Mouse (Mus musculus) forebrain, embryonic 14.5 days (tissue): ENCODE results near the gene Slc31a1. TPM values are rescaled to one million over a fixed set of nuclear protein-coding genes. Genes with fewer than 3 reads are reported as not detected.

ENCODE experiments used
- ATAC-seq: fragments of 200-750 bp; cut with Nextera tagmentation; 2 replicates; pipeline ENCODE4 v1.8.0; 2017; ENCODE audit warnings: mild to moderate bottlenecking, moderate library complexity
- DNase-seq: peaks from one replicate; pipeline ENCODE4 v3.0.0-alpha.2; 2015; ENCODE audit warnings: low spot score
- H3K27ac ChIP-seq: fragments of 300-500 bp; sonication (generic); 2 replicates; pipeline ENCODE4 v1.5.1; 2014; ENCODE audit warnings: low read depth, mild to moderate bottlenecking, control low read depth, low read length, moderate library complexity
- H3K27me3 ChIP-seq: fragments of 300-500 bp; sonication (generic); replicated peaks from 2 replicates; pipeline ENCODE4 v1.6.1; 2014; ENCODE audit warnings: low read length, control low read depth, mixed read lengths; ENCODE audit not compliant: control insufficient read depth, insufficient read depth
- H3K36me3 ChIP-seq: fragments of 300-500 bp; sonication (generic); 2 replicates; pipeline ENCODE4 v1.6.1; 2014; ENCODE audit warnings: low read length, control low read depth; ENCODE audit not compliant: control insufficient read depth, insufficient read depth
- H3K4me1 ChIP-seq: fragments of 300-500 bp; sonication (generic); 2 replicates; pipeline ENCODE4 v1.6.1; 2014; ENCODE audit warnings: antibody characterized with exemption, low read length, control low read depth; ENCODE audit not compliant: control insufficient read depth, insufficient read depth
- H3K4me2 ChIP-seq: fragments of 300-500 bp; sonication (generic); 2 replicates; pipeline ENCODE4 v1.6.1; 2014; ENCODE audit warnings: mild to moderate bottlenecking, control low read depth, low read length
- H3K4me3 ChIP-seq: fragments of 300-500 bp; sonication (generic); 2 replicates; pipeline ENCODE4 v1.5.1; 2014; ENCODE audit warnings: low read depth, low read length, control low read depth
- H3K9ac ChIP-seq: fragments of 300-500 bp; sonication (generic); 2 replicates; pipeline ENCODE4 v1.6.1; 2014; ENCODE audit warnings: mild to moderate bottlenecking, low read length, control low read depth, moderate library complexity
- H3K9me3 ChIP-seq: fragments of 300-500 bp; sonication (generic); replicated peaks from 2 replicates; pipeline ENCODE4 v1.6.1; 2016; ENCODE audit warnings: low read length, control low read depth, mixed read lengths; ENCODE audit not compliant: control insufficient read depth
- WGBS: fragments of 180-500 bp; shearing (Covaris S2); extraction: QIAGEN DNeasy Blood & Tissue Kit; methylation state at CpG from one replicate; pipeline ENCODE4 v1.1.7; 2014; 5-methylcytosine and 5-hydroxymethylcytosine counted together
- polyA plus RNA-seq: library from polyadenylated mRNA; unstranded; fragments of >200 nt; fragmentation: Nextera tagmentation; extraction: Ambion mirVana; gene quantifications from 2 replicates; pipeline ENCODE4 v1.2.1, GENCODE M21; 2014

Slc31a1 gene
- polyA plus RNA-seq, result 43.9 and 44.9 TPM in 2 replicates

DNA sequence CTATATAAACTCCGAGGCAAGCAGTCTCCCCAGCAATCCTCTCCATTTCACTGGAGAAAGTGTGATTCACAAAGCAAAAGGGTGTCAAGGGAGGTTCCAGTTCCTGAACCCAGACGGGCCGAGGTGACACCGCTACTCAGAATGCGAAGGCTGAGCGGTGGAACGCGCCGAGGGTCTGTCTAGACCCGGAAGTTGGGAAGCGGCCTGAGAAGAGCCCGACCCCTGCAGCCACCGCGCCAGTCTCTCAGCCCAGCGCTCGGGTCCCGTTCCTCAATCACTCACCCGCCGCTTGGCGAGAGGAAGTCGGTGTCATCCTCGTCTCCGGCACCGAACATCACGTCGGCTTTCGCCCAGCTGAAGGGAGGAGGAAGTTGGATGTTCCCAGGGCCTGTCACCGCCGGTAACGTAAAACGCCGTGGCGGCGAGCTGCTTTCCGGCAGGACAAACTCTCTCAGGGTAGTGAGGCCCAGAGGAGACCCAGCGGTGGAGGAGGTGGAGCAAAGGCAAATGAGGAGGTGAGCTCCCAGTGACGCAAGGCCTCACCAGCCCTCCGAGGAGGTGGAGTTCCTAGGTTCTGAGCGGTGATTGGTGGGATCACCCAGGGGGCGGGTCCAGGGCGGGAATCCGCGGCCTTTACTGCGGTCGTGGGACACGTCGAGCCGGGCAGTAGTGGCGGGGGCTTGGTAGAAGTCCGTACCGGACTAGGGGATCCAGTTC lies at the start of gene Slc31a1, which contains the start of gene Fkbp15:
Gene Slc31a1, plus strand, starts transcription at position 640 of the 717 bp plus-strand sequence.
Gene Fkbp15, minus strand, starts transcription at position 461 of the 717 bp plus-strand sequence.
- peak within 1 kb of the TSS; percentile 76 for H3K9ac ChIP-seq
- H3K36me3 ChIP-seq, result no peaks in the 10 kb centered on the region
- peak within 1 kb of the TSS; percentile 73 for H3K4me3 ChIP-seq
- H3K4me2 ChIP-seq, result peak within 1 kb of the TSS; percentile 79
- DNase-seq (peak; percentile 99), ATAC-seq (peak; percentile 100)
- no peaks in the 10 kb centered on the region for H3K27me3 ChIP-seq
- H3K4me1 ChIP-seq, result peaks cover 11% of the 10 kb centered on the region
- H3K27ac ChIP-seq, result peak within 1 kb of the TSS; percentile 56; the same call in 1 of the 2 replicates
- no peaks in the 10 kb centered on the region for H3K9me3 ChIP-seq
- WGBS, result under 1% methylated on average over 51 of the region's 51 CpGs

- H3K9me3 ChIP-seq, result no peaks in the 10 kb centered on the region
- H3K9ac ChIP-seq, result no peak overlapping the region
- no peak for ATAC-seq
- no peak overlapping the region for H3K4me3 ChIP-seq
- 90% methylated on average over 2 of the region's 2 CpGs for whole genome bisulfite sequencing
- H3K4me1 ChIP-seq, result no peaks in the 10 kb centered on the region
- no peak for DNase-seq
- H3K4me2 ChIP-seq, result no peak overlapping the region
- H3K27ac ChIP-seq, result no peak overlapping the region
- H3K27me3 ChIP-seq, result no peaks in the 10 kb centered on the region
- peaks cover 31% of the 10 kb centered on the region for H3K36me3 ChIP-seq
Measured at GRCm38 (mm10) chr4:62312821-62313220, 47.7 kb upstream of the Slc31a1 start.

GRCm38 (mm10) chr4:62313641-62314211 lies 46.8 kb upstream of the Slc31a1 start:
- Histone ChIP-seq H3K27ac (no peak overlapping the region), H3K27me3 (no peaks in the 10 kb centered on the region), H3K9me3 (no peaks in the 10 kb centered on the region), H3K9ac (no peak overlapping the region), H3K4me3 (no peak overlapping the region), H3K4me1 (no peaks in the 10 kb centered on the region), H3K36me3 (peaks cover 30% of the 10 kb centered on the region), H3K4me2 (no peak overlapping the region)
- no peak for ATAC-seq
- DNase-seq, result no peak
- 92% methylated on average over 9 of the region's 9 CpGs for WGBS

DNA sequence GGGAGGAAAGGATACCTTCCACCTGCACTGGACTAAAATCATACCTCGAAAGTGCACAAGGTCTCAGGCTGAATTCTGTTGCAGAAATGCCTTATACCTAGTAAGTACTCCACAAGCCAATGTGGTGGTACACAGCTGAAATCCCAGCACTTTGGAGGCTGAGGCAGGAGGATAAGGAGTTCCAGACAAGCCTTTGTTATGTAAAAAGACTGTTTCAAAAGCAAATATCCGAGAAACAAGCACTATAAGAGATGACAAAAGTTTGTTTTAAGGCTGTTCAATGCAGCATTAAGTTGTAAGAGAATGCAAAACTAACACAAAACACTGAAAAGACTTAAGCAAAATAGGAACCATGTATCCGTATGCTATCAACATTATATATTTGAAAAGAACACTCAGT lies 46.0 kb upstream of the Slc31a1 start:
- Histone ChIP-seq H3K4me2 (no peak overlapping the region), H3K36me3 (peaks cover 33% of the 10 kb centered on the region), H3K9me3 (no peaks in the 10 kb centered on the region), H3K9ac (no peak overlapping the region), H3K4me3 (no peak overlapping the region), H3K4me1 (no peaks in the 10 kb centered on the region), H3K27ac (no peak overlapping the region), H3K27me3 (no peaks in the 10 kb centered on the region)
- 75% methylated on average over 3 of the region's 3 CpGs for whole genome bisulfite sequencing
- ATAC-seq (no peak), DNase-seq (no peak)

- DNase-seq (no peak), ATAC-seq (no peak)
- Histone ChIP-seq H3K36me3 (peaks cover 45% of the 10 kb centered on the region), H3K4me2 (no peak overlapping the region), H3K9ac (no peak overlapping the region), H3K27me3 (no peaks in the 10 kb centered on the region), H3K4me1 (no peaks in the 10 kb centered on the region), H3K4me3 (no peak overlapping the region), H3K27ac (no peak overlapping the region), H3K9me3 (no peaks in the 10 kb centered on the region)
- WGBS, result 80% methylated on average over 2 of the region's 2 CpGs
Measured at GRCm38 (mm10) chr4:62316456-62316855, 44.1 kb upstream of the Slc31a1 start.

DNA sequence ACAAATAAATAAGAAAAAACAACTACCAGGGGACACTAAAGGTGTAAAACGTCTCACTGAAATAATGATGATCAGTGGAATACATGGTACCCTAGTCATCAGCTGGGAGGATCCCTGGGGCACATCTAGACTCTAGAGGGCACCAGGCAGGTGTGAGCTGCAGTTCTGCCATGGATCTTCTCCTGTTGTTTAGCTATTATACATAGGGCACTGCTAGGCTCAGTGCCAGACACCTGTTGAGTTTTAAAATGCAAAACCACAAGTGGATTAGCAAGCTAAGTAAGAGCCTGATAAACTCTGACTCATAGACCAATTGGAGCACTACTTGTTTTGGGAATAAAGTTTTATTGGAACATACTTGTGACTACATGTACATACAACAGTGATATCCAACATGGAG lies 42.2 kb upstream of the Slc31a1 start:
- Histone ChIP-seq H3K27ac (no peak overlapping the region), H3K9me3 (no peaks in the 10 kb centered on the region), H3K27me3 (no peaks in the 10 kb centered on the region), H3K4me1 (no peaks in the 10 kb centered on the region), H3K4me2 (no peak overlapping the region), H3K4me3 (no peak overlapping the region), H3K9ac (no peak overlapping the region), H3K36me3 (peaks cover 47% of the 10 kb centered on the region)
- DNase-seq (no peak), ATAC-seq (no peak)
- WGBS, result 78% methylated on average over 1 of the region's 1 CpGs

DNA sequence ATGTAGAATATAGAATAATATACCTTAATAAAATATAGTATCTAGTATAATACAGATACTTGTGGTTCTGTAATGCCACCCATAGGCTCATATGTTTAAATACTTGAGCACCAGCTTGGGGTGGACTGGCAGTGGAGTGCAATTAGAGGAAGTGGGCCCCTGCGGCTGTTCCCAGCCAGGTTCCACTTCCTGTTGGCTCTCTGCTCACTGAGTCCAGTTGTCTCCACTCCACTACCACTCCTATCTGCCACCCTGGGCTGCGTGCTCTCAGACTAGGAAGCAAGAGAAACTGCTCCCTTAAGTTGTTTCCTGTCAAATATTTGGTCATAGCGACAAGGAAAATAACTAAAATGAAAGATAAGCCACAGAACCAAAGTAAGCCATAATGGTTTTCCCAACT lies 37.8 kb upstream of the Slc31a1 start:
- H3K4me3 ChIP-seq, result no peak overlapping the region
- H3K27me3 ChIP-seq, result no peaks in the 10 kb centered on the region
- H3K4me1 ChIP-seq, result no peaks in the 10 kb centered on the region
- 94% methylated on average over 3 of the region's 3 CpGs for WGBS
- H3K27ac ChIP-seq, result no peak overlapping the region
- no peak overlapping the region for H3K4me2 ChIP-seq
- no peaks in the 10 kb centered on the region for H3K9me3 ChIP-seq
- H3K9ac ChIP-seq, result no peak overlapping the region
- H3K36me3 ChIP-seq, result peaks cover 70% of the 10 kb centered on the region
- ATAC-seq (no peak), DNase-seq (no peak)

- Histone ChIP-seq H3K9ac (no peak overlapping the region), H3K4me1 (no peaks in the 10 kb centered on the region), H3K4me3 (no peak overlapping the region), H3K27ac (no peak overlapping the region), H3K27me3 (no peaks in the 10 kb centered on the region), H3K36me3 (peaks cover 78% of the 10 kb centered on the region), H3K4me2 (no peak overlapping the region), H3K9me3 (no peaks in the 10 kb centered on the region)
- no peak for ATAC-seq
- no peak for DNase-seq
Measured at GRCm38 (mm10) chr4:62326111-62326510, 34.4 kb upstream of the Slc31a1 start.

DNA sequence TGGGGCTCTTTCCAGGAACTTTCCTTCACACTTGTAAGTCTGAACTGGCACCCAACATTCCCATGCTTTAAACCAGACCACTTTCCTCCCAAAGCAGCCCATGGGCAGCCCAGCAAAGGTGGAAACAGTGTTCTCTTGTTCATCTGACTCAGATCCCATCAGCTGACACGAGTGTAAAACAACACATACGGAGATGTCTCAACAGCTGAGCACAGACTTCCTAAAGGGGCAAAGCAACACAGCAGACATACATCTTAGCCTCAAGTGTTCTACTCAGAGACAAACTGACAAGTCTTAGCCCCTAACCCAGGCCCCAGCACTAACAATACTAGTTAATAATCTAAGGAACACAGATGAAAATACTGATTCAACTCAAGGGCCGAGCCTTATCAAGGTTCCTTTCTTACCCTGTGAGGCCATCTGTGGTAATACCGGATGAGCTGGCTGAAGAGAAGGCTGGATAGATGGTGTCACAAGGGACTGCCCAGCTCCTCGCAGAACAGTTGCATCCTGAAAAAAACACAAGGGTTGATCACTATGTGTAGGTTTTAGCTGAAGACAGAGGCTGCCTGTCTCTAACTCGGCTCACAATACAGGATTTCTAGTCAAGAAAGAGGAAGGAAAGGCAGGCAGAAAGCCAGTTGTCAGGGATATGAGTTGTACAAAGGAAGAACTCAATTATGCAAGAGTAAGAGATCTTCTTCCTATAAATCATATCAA lies 31.4 kb upstream of the Slc31a1 start:
- no peaks in the 10 kb centered on the region for H3K9me3 ChIP-seq
- no peaks in the 10 kb centered on the region for H3K27me3 ChIP-seq
- H3K27ac ChIP-seq, result no peak overlapping the region
- H3K4me3 ChIP-seq, result no peak overlapping the region
- H3K4me1 ChIP-seq, result no peaks in the 10 kb centered on the region
- WGBS, result 91% methylated on average over 6 of the region's 6 CpGs
- no peak for DNase-seq
- H3K9ac ChIP-seq, result no peak overlapping the region
- ATAC-seq, result no peak
- peaks cover 68% of the 10 kb centered on the region for H3K36me3 ChIP-seq
- no peak overlapping the region for H3K4me2 ChIP-seq
